Mouse (Mus musculus) midbrain, embryonic 15.5 days (tissue): ENCODE results near the gene 9230102O04Rik. TPM values are rescaled to one million over a fixed set of nuclear protein-coding genes. Genes with fewer than 3 reads are reported as not detected.

Source experiments
- ATAC-seq: fragments of 200-750 bp; cut with Nextera tagmentation; replicated peaks from 2 replicates; pipeline ENCODE4 v1.8.0; 2017; ENCODE audit warnings: moderate TSS enrichment
- H3K27ac ChIP-seq: fragments of 300-500 bp; sonication (generic); 2 replicates; pipeline ENCODE4 v1.5.1; 2015; ENCODE audit warnings: mild to moderate bottlenecking, inconsistent platforms
- H3K27me3 ChIP-seq: fragments of 300-500 bp; sonication (generic); replicated peaks from 2 replicates; pipeline ENCODE4 v1.6.1; 2015; ENCODE audit warnings: inconsistent platforms
- H3K36me3 ChIP-seq: fragments of 300-500 bp; sonication (generic); replicated peaks from 2 replicates; pipeline ENCODE4 v1.6.1; 2015; ENCODE audit warnings: inconsistent platforms
- H3K4me1 ChIP-seq: fragments of 300-500 bp; sonication (generic); 2 replicates; pipeline ENCODE4 v1.6.1; 2015; ENCODE audit warnings: inconsistent platforms
- H3K4me2 ChIP-seq: fragments of 300-500 bp; sonication (generic); 2 replicates; pipeline ENCODE4 v1.6.1; 2015; ENCODE audit warnings: inconsistent platforms, mild to moderate bottlenecking, moderate library complexity
- H3K4me3 ChIP-seq: fragments of 300-500 bp; sonication (generic); 2 replicates; pipeline ENCODE4 v1.5.1; 2015; ENCODE audit warnings: mild to moderate bottlenecking, inconsistent platforms
- H3K9ac ChIP-seq: fragments of 300-500 bp; sonication (generic); 2 replicates; pipeline ENCODE4 v1.6.1; 2015; ENCODE audit warnings: mild to moderate bottlenecking, inconsistent platforms
- H3K9me3 ChIP-seq: fragments of 300-500 bp; sonication (generic); 2 replicates; pipeline ENCODE4 v1.6.1; 2016; ENCODE audit warnings: inconsistent platforms
- WGBS: fragments of 180-500 bp; shearing (Covaris S2); methylation state at CpG from one replicate; pipeline ENCODE4 v1.1.7; 2015; ENCODE audit warnings: mixed read lengths; 5-methylcytosine and 5-hydroxymethylcytosine counted together
- polyA plus RNA-seq: library from polyadenylated mRNA; unstranded; fragments of >200 nt; fragmentation: Nextera tagmentation; extraction: Ambion mirVana; gene quantifications from 2 replicates; pipeline ENCODE4 v1.2.1, GENCODE M21; 2015

9230102O04Rik gene
- polyA plus RNA-seq, 1 experiment from 2014 or later = 4.8 TPM

- peak; percentile 61 for ATAC-seq
- Histone ChIP-seq H3K9ac (peak overlapping the region; percentile 17; the same call in 1 of the 2 replicates), H3K27ac (0 out of 2 replicates have a peak overlapping the region, but pooled peaks have one; percentile 29), H3K4me3 (no peak overlapping the region), H3K36me3 (no peaks in the 10 kb centered on the region), H3K4me1 (peaks cover 10% of the 10 kb centered on the region), H3K27me3 (no peaks in the 10 kb centered on the region), H3K4me2 (peak overlapping the region; percentile 16; the same call in 1 of the 2 replicates), H3K9me3 (no peaks in the 10 kb centered on the region)
- 29% methylated on average over 13 of the region's 13 CpGs for WGBS
Measured at GRCm38 (mm10) chr2:9852851-9853576, 36.3 kb downstream of the 9230102O04Rik start.

- Histone ChIP-seq H3K27me3 (no peaks in the 10 kb centered on the region), H3K9me3 (no peaks in the 10 kb centered on the region), H3K9ac (no peak overlapping the region), H3K27ac (no peak overlapping the region), H3K4me3 (no peak overlapping the region), H3K4me1 (no peaks in the 10 kb centered on the region), H3K36me3 (no peaks in the 10 kb centered on the region), H3K4me2 (no peak overlapping the region)
- WGBS = 63% methylated on average over 7 of the region's 7 CpGs
- peak; percentile 52; the same call in 1 of the 2 replicates for ATAC-seq
Measured at GRCm38 (mm10) chr2:9835195-9835594, 54.1 kb downstream of the 9230102O04Rik start.

GRCm38 (mm10) chr2:9833712-9834111, 55.6 kb downstream of the 9230102O04Rik start:
- no peaks in the 10 kb centered on the region for H3K9me3 ChIP-seq
- no peak for ATAC-seq
- H3K27ac ChIP-seq = no peak overlapping the region
- no peaks in the 10 kb centered on the region for H3K27me3 ChIP-seq
- no peaks in the 10 kb centered on the region for H3K36me3 ChIP-seq
- no peak overlapping the region for H3K9ac ChIP-seq
- H3K4me2 ChIP-seq = no peak overlapping the region
- no peak overlapping the region for H3K4me3 ChIP-seq
- no peaks in the 10 kb centered on the region for H3K4me1 ChIP-seq
- 89% methylated on average over 7 of the region's 7 CpGs for WGBS

Other genes with a start within 250 kb of the 9230102O04Rik start
- 1.3 and 2.2 TPM in 2 replicates for gene 4930412O13Rik, start 8.3 kb downstream of the 9230102O04Rik start, polyA plus RNA-seq
- 99.1 and 116 TPM in 2 replicates for gene Gata3, start 494 bp upstream of the 9230102O04Rik start, polyA plus RNA-seq
- gene Taf3, start 159.1 kb upstream of the 9230102O04Rik start, polyA plus RNA-seq = 14.2 and 14.8 TPM in 2 replicates
- gene Atp5c1, start 191.0 kb upstream of the 9230102O04Rik start, polyA plus RNA-seq = 513 and 528 TPM in 2 replicates
- gene Kin, start 191.1 kb upstream of the 9230102O04Rik start, polyA plus RNA-seq = 32.1 and 32.7 TPM in 2 replicates
- 3.8 and 4.2 TPM in 2 replicates for gene Itih2, start 241.9 kb upstream of the 9230102O04Rik start, polyA plus RNA-seq